8 mouse cellular contexts compared by ENCODE assay signal in genomic region chr3:51288880-51289821, GRCm38 (mm10). TPM values are rescaled to one million over a fixed set of nuclear protein-coding genes. Genes with fewer than 3 reads are reported as not detected.
DNase-seq lines count a peak whose midpoint lies in the region; ATAC-seq and TF ChIP-seq lines count a peak whose summit lies in the region.

No protein-coding gene starts in this region.

- peak; percentile 80 for DNase-seq in MEL (ENCODE audit: low read depth, low spot score)
- DNase-seq in hindbrain, embryonic 11.5 days (ENCODE audit: low spot score), result peak; percentile 89
- peak; percentile 86 to 92 for DNase-seq in layer of hippocampus, postnatal 14 days (ENCODE audit: low spot score in 2 of 2)
- DNase-seq in lung, postnatal 4 days, result peak; percentile 69 to 87
- peak; percentile 92 to 94 for DNase-seq in right cerebral cortex, adult 2 months (ENCODE audit: low spot score in 2 of 2)
- DNase-seq in urinary bladder, postnatal 14 days (ENCODE audit: low spot score), result peak; percentile 80

- no peak overlapping the region for H3K9ac ChIP-seq in MEL (ENCODE audit: control insufficient read depth, low read depth, low read length, poor library complexity, severe bottlenecking)
- H3K9ac ChIP-seq in forebrain, embryonic 15.5 days (replicated peaks), result no peak overlapping the region
- no peak overlapping the region for H3K9ac ChIP-seq in hindbrain, embryonic 11.5 days (ENCODE audit: low read depth, low read length)

- WGBS in forebrain, embryonic 15.5 days, result 48% methylated on average over 11 of the region's 11 CpGs
- 58% methylated on average over 11 of the region's 11 CpGs for WGBS in hindbrain, embryonic 11.5 days

- ATAC-seq in cerebellum, adult (ENCODE audit: insufficient number of reproducible peaks, low FRiP score, low TSS enrichment), result peak; percentile 78
- ATAC-seq in forebrain, embryonic 15.5 days (replicated peaks), result peak; percentile 80
- ATAC-seq in hindbrain, embryonic 11.5 days (ENCODE audit: low FRiP score), result no peak

- no peak overlapping the region for H3K4me3 ChIP-seq in MEL (ENCODE audit: control insufficient read depth in 1 of 2, insufficient read depth in 1 of 2, low read depth in 2 of 2, low read length in 2 of 2)
- H3K4me3 ChIP-seq in forebrain, embryonic 15.5 days, result no peak overlapping the region
- no peak overlapping the region for H3K4me3 ChIP-seq in hindbrain, embryonic 11.5 days (ENCODE audit: low read depth, low read length)

- no peak for TF ChIP-seq EP300 in MEL (IDR thresholded peaks at IDR 0.05; ENCODE audit: low read depth in 1 of 2, low read length in 2 of 2)

- no peaks in the 10 kb centered on the region for H3K79me2 ChIP-seq in MEL (ENCODE audit: control insufficient read depth, insufficient read depth, low read length, poor library complexity)

- TF ChIP-seq POLR2A in MEL (IDR thresholded peaks at IDR 0.05; ENCODE audit: control insufficient read depth in 1 of 2, insufficient read depth in 1 of 2, low read depth in 1 of 2, low read length in 2 of 2, poor library complexity in 1 of 2), result no peak

- peaks cover 2 to 5% of the 10 kb centered on the region in 2 experiments; a peak in 3 of 4 replicates for H3K36me3 ChIP-seq in MEL (ENCODE audit: control insufficient read depth in 1 of 2, insufficient read depth in 2 of 2, low read length in 2 of 2)
- H3K36me3 ChIP-seq in forebrain, embryonic 15.5 days, result no peaks in the 10 kb centered on the region
- no peaks in the 10 kb centered on the region for H3K36me3 ChIP-seq in hindbrain, embryonic 11.5 days (ENCODE audit: control insufficient read depth, insufficient read depth, low read length)

- H3K27me3 ChIP-seq in MEL (ENCODE audit: control insufficient read depth in 1 of 2, insufficient read depth in 2 of 2, low read length in 2 of 2), result no peaks in the 10 kb centered on the region
- no peaks in the 10 kb centered on the region for H3K27me3 ChIP-seq in forebrain, embryonic 15.5 days
- no peaks in the 10 kb centered on the region for H3K27me3 ChIP-seq in hindbrain, embryonic 11.5 days (ENCODE audit: control insufficient read depth, insufficient read depth, low read length)

- peak; percentile 79 for TF ChIP-seq RAD21 in MEL (IDR thresholded peaks at IDR 0.05; ENCODE audit: low read depth, low read length)

- H3K9me3 ChIP-seq in MEL (replicated peaks; ENCODE audit: insufficient read depth, low read length), result no peaks in the 10 kb centered on the region
- H3K9me3 ChIP-seq in forebrain, embryonic 15.5 days, result no peaks in the 10 kb centered on the region
- H3K9me3 ChIP-seq in hindbrain, embryonic 11.5 days (ENCODE audit: control insufficient read depth, low read length), result no peaks in the 10 kb centered on the region

- H3K4me2 ChIP-seq in forebrain, embryonic 15.5 days (replicated peaks), result no peak overlapping the region
- H3K4me2 ChIP-seq in hindbrain, embryonic 11.5 days (replicated peaks; ENCODE audit: low read depth, low read length), result no peak overlapping the region

- H3K4me1 ChIP-seq in MEL (ENCODE audit: control insufficient read depth in 1 of 2, insufficient read depth in 2 of 2, low read length in 2 of 2), result peaks cover 2 to 11% of the 10 kb centered on the region in 2 experiments; a peak in 3 of 4 replicates
- peaks cover 7% of the 10 kb centered on the region for H3K4me1 ChIP-seq in forebrain, embryonic 15.5 days
- no peaks in the 10 kb centered on the region for H3K4me1 ChIP-seq in hindbrain, embryonic 11.5 days (replicated peaks; ENCODE audit: control insufficient read depth, insufficient read depth, low read length)

- H3K27ac ChIP-seq in MEL (ENCODE audit: control insufficient read depth, low read depth, low read length), result no peak overlapping the region
- peak overlapping the region; percentile 80 for H3K27ac ChIP-seq in forebrain, embryonic 15.5 days (replicated peaks)
- H3K27ac ChIP-seq in hindbrain, embryonic 11.5 days (ENCODE audit: low read depth, low read length), result no peak overlapping the region

- TF ChIP-seq CTCF in MEL (IDR thresholded peaks at IDR 0.05 in 2 of 3, conservative IDR thresholded peaks at IDR 0.05 in 1 of 3; ENCODE audit: control insufficient read depth in 1 of 3, insufficient read depth in 1 of 3, low read depth in 2 of 3, low read length in 3 of 3, poor library complexity in 1 of 3, severe bottlenecking in 1 of 3), result peak; percentile 53 to 81 (median 71)

TF ChIP-seq in MEL, 35 proteins besides CTCF, POLR2A, EP300 and RAD21:
- TF ChIP-seq SIN3A (IDR thresholded peaks at IDR 0.05; ENCODE audit: low read length), result no peak
- no peak for TF ChIP-seq NELFE (IDR thresholded peaks at IDR 0.05; ENCODE audit: low read depth, low read length)
- no peak for TF ChIP-seq GABPA (IDR thresholded peaks at IDR 0.05; ENCODE audit: low read depth, low read length)
- no peak for TF ChIP-seq KAT2A (conservative IDR thresholded peaks at IDR 0.05; ENCODE audit: low read depth, low read length)
- no peak for TF ChIP-seq GATA1 (IDR thresholded peaks at IDR 0.05; ENCODE audit: low read depth, low read length)
- no peak for TF ChIP-seq USF2 (IDR thresholded peaks at IDR 0.05; ENCODE audit: borderline replicate concordance in 1 of 2, insufficient read depth in 1 of 2, low read depth in 1 of 2, low read length in 2 of 2)
- no peak for TF ChIP-seq MEF2A (IDR thresholded peaks at IDR 0.05; ENCODE audit: extremely low read depth, insufficient replicate concordance, low read depth, low read length, poor library complexity, severe bottlenecking)
- no peak for TF ChIP-seq JUND (IDR thresholded peaks at IDR 0.05; ENCODE audit: low read depth, low read length)
- TF ChIP-seq RCOR1 (IDR thresholded peaks at IDR 0.05; ENCODE audit: low read depth, low read length), result no peak
- TF ChIP-seq CHD1 (IDR thresholded peaks at IDR 0.05; ENCODE audit: low read depth, low read length), result no peak
- peak; percentile 48; the same call in 1 of the 2 replicates for TF ChIP-seq ZC3H11A (IDR thresholded peaks at IDR 0.05; ENCODE audit: low read depth, low read length)
- peak; percentile 80 for TF ChIP-seq SMC3 (IDR thresholded peaks at IDR 0.05; ENCODE audit: low read depth, low read length)
- no peak for TF ChIP-seq ZMIZ1 (IDR thresholded peaks at IDR 0.05; ENCODE audit: low read depth, low read length)
- TF ChIP-seq NRF1 (IDR thresholded peaks at IDR 0.05; ENCODE audit: insufficient read depth, low read depth, low read length, poor library complexity, severe bottlenecking), result no peak
- no peak for TF ChIP-seq TBP (IDR thresholded peaks at IDR 0.05; ENCODE audit: low read depth, low read length)

RNA-seq across cellular contexts. Expression of gene Elf2, which starts 51.3 kb away (rescaled TPM):
- total RNA-seq in MEL (2012; rRNA removed), result 46.5 and 50.2 TPM in 2 replicates
- 10 to 100 TPM; 38.0 to 53.3 TPM for polyA plus RNA-seq in MEL (2012; ENCODE audit: insufficient read depth in 1 of 2, insufficient read length in 2 of 2, low read depth in 1 of 2, low replicate concordance in 2 of 2, missing spikeins in 1 of 2)
- polyA plus RNA-seq in forebrain, embryonic 15.5 days (2015; fragmentation: Nextera tagmentation; extraction: Ambion mirVana), result 53.6 and 54.8 TPM in 2 replicates
- 45.4 and 48.7 TPM in 2 replicates for polyA plus RNA-seq in hindbrain, embryonic 11.5 days (2014; fragmentation: Nextera tagmentation; extraction: Ambion mirVana)
- total RNA-seq in layer of hippocampus, postnatal 14 days (2021), result 10 to 100 TPM; 33.6 to 39.0 TPM
